Mouse (Mus musculus) Patski (cell line): ENCODE data around the gene Prkcd. TPM values are rescaled to one million over a fixed set of nuclear protein-coding genes. Genes with fewer than 3 reads are reported as not detected.
"Not testable (repeated sequence)": the region's sequence is repeated elsewhere in the genome, so short reads cannot be mapped to it uniquely, and the experiment has no call there.

ENCODE experiments used
- ATAC-seq: fragments of 100-300 bp; one replicate; pipeline ENCODE4 v1.8.0; 2021
- CTCF ChIA-PET: fragments of 350-600 bp; sonication (Branson Sonifier 250); formaldehyde crosslinking; loops from one replicate; lab custom pipeline; 2022; ENCODE audit warnings: inconsistent platforms; lab: Charles Lee
- POLR2A ChIA-PET: fragments of 350-600 bp; sonication (Branson Sonifier 250); formaldehyde crosslinking; loops from one replicate; lab custom pipeline; 2022; ENCODE audit warnings: antibody characterized with exemption, inconsistent platforms; lab: Charles Lee
- DNase-seq: peaks from one replicate; pipeline ENCODE4 v3.0.0-alpha.2; 2011; ENCODE audit warnings: low read depth, low spot score
- H3K27me3 ChIP-seq: fragments of 371-371 bp; one replicate; pipeline ENCODE4 v1.5.1; 2021
- CTCF ChIP-seq: fragments of 100-300 bp; IDR thresholded peaks from one replicate; pipeline ENCODE4 v1.5.1; 2021
- in situ Hi-C: fragments of 300-500 bp; cut with MboI; formaldehyde crosslinking; loops from 3 replicates; pipeline ENCODE4 v1.11.1; 2018; ENCODE audit warnings: low pct_unique_long_range_greater_than_20kb, mixed read lengths
- polyA plus RNA-seq: library from polyadenylated mRNA; unstranded; gene quantifications from one replicate; pipeline ENCODE4 v1.2.3, GENCODE M21; 2021

Gene Prkcd
- polyA plus RNA-seq, 1 experiment from 2014 or later, result 68.7 TPM

DNA sequence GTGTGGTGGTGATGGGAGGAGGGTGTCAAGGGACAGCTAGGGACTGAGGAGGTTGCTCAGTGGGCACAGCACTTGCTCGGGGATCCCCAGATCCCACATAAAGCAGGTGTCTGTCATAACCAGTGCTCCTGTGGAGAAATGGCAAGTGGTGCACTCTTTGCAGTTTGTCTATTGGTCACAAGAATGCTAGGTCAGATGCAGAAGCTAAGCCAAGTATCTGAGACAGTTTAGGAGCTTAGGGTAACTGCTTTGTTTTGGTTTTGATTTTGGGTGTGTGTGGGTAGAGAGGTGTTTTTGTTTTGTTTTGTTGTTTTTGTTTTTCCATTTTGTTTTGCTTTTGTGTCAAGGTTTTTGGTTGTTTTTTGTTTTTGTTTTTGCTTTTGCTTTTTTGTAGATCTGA lies 44.8 kb downstream of the Prkcd start:
- no peak for TF ChIP-seq CTCF
- ATAC-seq (no peak), DNase-seq (no peak)
- in situ Hi-C loops, result no loop called here
- CTCF ChIA-PET, result no interaction called here
- POLR2A ChIA-PET, result no interaction called here
- H3K27me3 ChIP-seq, result no peaks in the 10 kb centered on the region

DNA sequence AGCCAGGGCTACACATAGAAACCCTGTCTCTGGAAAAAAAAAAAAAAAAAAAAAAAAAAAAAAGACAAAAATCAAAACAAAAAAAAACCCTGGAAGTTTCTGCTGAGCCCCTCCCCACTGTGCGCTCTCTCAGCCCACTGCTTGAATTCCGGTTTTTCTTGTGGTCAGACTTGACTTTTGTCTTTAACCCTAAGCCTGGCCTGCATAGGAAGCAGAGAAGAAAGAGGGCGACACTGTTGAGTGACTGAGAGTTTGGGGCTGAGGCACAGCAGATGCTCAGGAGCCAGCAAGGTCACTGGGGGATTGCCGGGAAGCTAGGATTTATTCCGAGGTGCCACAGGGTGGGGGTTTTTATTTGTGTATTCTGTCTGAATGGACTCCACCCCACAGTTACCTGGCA lies 46.1 kb downstream of the Prkcd start:
- DNase-seq, result no peak
- in situ Hi-C loops, result no loop called here
- H3K27me3 ChIP-seq, result no peaks in the 10 kb centered on the region
- no peak for ATAC-seq
- ChIA-PET CTCF (no interaction called here), POLR2A (no interaction called here)
- TF ChIP-seq CTCF, result no peak

DNA sequence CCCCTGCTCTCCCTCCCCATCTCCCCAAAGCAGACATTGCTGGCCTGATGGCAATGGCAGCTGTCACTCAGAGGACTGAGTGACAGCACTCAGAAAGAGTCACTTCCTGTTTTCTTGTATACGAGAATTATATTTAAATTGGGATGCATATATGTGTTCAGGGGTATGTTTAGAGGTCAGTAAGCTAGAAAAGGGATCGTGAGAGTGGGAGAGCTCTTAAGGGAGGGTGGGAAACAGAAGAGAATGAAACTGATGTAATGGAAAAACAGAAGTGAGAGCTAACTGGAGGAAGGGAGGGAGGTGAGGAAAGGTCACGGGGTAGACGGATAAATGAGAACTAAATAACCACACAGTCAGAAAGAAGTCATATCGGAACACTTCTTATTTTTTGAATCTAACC lies 46.8 kb downstream of the Prkcd start:
- TF ChIP-seq CTCF, result no peak
- ATAC-seq (no peak), DNase-seq (no peak)
- H3K27me3 ChIP-seq, result no peaks in the 10 kb centered on the region
- in situ Hi-C loops, result no loop called here
- ChIA-PET CTCF (no interaction called here), POLR2A (no interaction called here)

DNA sequence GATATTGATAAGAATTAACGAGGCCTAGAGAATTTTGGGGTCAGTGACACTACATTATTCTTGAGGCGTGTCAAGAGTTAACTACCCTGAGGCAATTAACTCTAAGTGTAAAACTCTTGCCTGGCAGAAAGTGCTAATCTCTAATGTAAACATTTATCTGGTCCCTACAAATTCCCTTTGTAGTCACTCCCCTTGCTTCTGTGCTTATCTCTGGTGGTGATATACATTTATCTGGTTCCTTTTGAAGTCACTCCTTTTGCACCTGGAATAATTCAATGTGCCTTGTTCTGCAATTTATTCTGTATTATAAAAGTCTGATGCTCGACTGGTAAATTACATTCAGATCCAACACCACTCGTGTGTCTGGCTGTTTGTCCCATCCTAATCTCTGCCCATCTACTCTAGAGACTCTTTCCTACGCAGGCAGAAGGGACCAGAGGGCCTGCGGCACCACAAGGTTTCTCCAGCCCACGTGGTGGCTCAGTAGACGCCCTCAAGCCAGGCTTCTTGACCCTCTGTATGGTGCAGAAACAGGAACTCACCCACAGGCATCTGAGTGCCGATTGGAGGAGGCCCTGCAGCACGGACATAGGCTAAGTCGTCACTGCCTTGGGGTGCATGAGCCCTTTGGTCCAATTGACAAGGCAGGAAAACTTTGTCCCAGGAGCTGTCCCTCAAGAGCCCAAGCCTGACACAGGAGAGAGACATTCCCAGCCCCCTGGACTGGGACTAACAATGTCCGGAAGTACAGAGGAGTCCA lies 48.5 kb downstream of the Prkcd start:
- H3K27me3 ChIP-seq, DNase-seq, CTCF ChIA-PET, POLR2A ChIA-PET, ATAC-seq, in situ Hi-C loops: not testable (repeated sequence)

DNA sequence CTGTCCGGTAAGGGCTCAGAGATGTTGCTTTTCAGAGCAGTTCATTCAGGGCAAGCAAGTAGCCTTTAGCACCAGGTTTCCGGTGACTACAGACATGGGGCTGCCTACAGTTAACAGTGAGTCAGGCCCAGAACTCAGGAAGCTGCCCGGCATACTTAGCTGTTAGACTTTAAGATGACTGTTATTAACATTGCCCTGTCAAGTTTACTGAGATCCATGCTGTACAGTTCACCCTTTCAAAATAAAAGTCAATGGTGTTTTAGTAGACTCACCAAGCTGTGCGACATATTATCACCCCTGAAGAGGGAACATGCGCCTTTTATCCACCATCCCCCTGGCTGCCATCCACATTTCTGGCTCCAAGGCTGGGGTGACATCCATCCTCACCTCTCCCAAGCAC lies 49.8 kb downstream of the Prkcd start:
- DNase-seq (no peak), ATAC-seq (no peak)
- in situ Hi-C loops, result no loop called here
- TF ChIP-seq CTCF, result no peak
- ChIA-PET CTCF (interaction anchor here (1.1 to 1.5 kb wide), 3 partner anchors 18 to 96 kb away, joined by 3 read pairs; no protein-coding TSS in a partner anchor), POLR2A (interaction anchor here (0.7 to 0.9 kb wide), 2 partner anchors 15 to 44 kb away, joined by 3 to 4 read pairs; no protein-coding TSS in a partner anchor)
- H3K27me3 ChIP-seq, result no peaks in the 10 kb centered on the region

DNA sequence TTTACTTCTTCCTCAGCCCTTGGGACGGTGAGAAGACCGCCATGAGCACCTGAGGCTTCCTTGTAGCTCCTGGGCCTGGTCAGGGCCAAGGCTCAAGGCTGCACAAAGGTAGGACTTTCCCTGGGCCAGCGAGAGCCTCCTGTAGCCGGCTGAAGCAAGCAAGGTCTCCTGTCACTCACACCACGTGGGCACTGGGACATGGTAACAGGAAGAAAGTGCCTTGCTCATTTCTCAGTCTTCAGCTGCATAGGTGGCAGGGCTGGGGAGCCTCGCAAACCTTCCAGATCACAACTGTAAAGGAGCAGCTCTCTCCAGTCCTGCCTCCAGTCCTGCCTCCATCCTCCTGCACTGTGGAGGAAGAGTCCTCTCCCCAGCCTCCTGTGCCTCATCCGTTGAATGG lies 50.2 kb downstream of the Prkcd start:
- ATAC-seq (no peak), DNase-seq (no peak)
- TF ChIP-seq CTCF, result no peak
- H3K27me3 ChIP-seq, result no peaks in the 10 kb centered on the region
- in situ Hi-C loops, result no loop called here
- CTCF ChIA-PET, result interaction anchor here (1.1 to 1.5 kb wide), 3 partner anchors 18 to 96 kb away, joined by 3 read pairs; no protein-coding TSS in a partner anchor
- POLR2A ChIA-PET, result interaction anchor here (0.9 to 1.0 kb wide), 2 partner anchors 15 to 92 kb away, joined by 3 to 4 read pairs; no protein-coding TSS in a partner anchor

DNA sequence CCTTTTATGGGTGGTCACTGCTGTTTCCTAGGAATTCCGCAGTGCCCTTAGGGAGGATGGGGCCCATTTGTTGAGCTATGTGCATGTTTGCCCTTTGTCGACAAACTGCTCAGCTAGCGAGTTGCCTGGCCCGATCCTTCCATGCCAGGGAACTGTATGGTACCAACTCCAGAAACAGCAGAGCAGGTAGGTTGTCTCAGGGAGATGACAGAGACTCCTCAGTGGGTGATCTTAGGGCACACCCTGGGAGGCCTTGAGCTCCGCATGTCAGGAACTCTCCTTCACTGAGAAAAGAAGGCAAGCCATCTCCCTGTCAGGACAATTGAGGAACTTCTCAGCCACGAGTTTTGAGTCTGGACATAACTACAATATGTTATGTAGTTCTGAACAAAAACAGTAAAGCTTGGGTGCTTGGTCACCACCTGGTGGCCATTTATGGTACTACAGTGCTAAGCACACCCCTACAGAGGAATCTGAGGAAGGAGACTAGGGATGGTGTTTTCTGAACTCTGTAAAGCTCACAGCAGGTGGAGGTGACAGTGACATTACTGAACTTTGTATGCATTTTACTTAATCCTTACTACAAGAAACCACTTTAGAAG lies 51.9 kb downstream of the Prkcd start:
- ChIA-PET CTCF (interaction anchor here (0.7 to 1.7 kb wide), 8 partner anchors 10 to 94 kb away, joined by 3 to 7 read pairs (median 4); no protein-coding TSS in a partner anchor), POLR2A (interaction anchor here (1.5 to 2.2 kb wide), 2 partner anchors 10 to 25 kb away, joined by 3 to 9 read pairs; partner anchors contain the start of gene Tkt)
- DNase-seq, result no peak
- H3K27me3 ChIP-seq, result no peaks in the 10 kb centered on the region
- in situ Hi-C loops, result no loop called here
- ATAC-seq, result peak; percentile 10
- no peak for TF ChIP-seq CTCF

DNA sequence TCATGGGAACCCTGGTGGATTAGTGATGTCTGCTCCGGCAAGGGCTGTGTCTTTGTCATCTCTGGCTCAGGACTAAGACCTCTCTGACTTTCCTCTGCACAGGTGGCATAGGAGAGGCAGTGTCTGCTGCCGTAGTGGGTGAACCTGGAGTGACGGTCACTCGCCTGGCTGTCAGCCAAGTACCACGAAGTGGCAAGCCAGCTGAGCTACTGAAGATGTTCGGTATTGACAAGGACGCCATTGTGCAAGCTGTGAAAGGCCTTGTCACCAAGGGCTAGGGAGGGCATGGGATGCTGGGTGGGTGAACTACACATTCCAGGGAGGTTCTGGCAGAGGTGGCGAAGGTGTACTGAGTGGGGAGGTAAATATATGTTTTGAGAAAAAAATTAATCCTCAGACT lies 52.8 kb downstream of the Prkcd start:
- CTCF ChIA-PET, result interaction anchor here (0.9 to 1.8 kb wide), 9 partner anchors 9 to 58 kb away, joined by 3 to 7 read pairs (median 4); no protein-coding TSS in a partner anchor
- no peak for ATAC-seq
- POLR2A ChIA-PET, result interaction anchor here (1.5 to 2.2 kb wide), 2 partner anchors 9 to 24 kb away, joined by 3 to 9 read pairs; partner anchors contain the start of gene Tkt
- no peaks in the 10 kb centered on the region for H3K27me3 ChIP-seq
- in situ Hi-C loops, result no loop called here
- DNase-seq, result no peak
- TF ChIP-seq CTCF, result no peak

DNA sequence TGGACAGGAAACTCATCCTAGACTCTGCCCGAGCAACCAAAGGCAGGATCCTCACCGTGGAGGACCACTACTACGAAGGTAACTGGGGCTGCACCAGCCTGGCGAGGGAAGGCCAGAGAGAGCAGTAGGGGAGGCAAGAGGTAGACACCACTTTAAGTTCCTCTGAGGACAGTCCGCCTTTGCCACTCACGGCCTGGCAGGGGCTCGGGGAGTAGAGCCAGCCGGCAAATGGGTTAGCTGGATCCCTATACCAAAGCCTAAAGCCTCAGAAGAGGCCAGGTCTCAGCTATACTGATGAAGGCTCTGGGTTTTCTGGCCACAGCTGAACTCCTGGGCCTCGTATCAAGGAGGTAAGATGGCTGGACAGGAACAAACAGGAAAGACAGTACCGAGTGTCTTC lies 53.8 kb downstream of the Prkcd start:
- no peak for ATAC-seq
- no peaks in the 10 kb centered on the region for H3K27me3 ChIP-seq
- in situ Hi-C loops, result no loop called here
- TF ChIP-seq CTCF, result no peak
- CTCF ChIA-PET, result interaction anchor here (0.9 to 1.8 kb wide), 7 partner anchors 10 to 57 kb away, joined by 3 to 7 read pairs (median 4); no protein-coding TSS in a partner anchor
- POLR2A ChIA-PET, result interaction anchor here (0.6 kb wide), 1 partner anchor 26 kb away, joined by 3 read pairs; no protein-coding TSS in a partner anchor
- DNase-seq, result no peak

DNA sequence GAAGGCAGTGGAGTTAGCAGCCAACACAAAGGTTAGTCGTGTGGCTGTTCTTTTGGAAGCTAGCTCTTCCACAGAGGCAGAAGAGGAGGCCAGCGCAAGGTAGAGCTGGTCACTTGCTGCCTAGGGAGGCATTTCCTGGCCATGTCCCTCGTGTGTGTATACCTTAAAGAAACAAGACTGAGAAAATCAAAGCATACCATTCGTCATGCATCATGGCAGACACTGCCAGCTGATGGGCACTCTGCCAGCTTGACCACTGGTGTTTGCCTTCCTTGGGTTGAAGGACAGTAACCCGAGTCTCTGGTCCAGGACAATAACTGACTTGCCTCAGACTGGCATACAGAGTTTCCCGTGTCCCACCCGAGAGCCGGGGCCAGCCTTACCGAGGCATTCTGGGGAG lies 55.7 kb downstream of the Prkcd start:
- DNase-seq, result no peak
- H3K27me3 ChIP-seq, result no peaks in the 10 kb centered on the region
- ChIA-PET POLR2A (no interaction called here), CTCF (no interaction called here)
- in situ Hi-C loops, result no loop called here
- peak; percentile 49 for ATAC-seq
- TF ChIP-seq CTCF, result no peak

DNA sequence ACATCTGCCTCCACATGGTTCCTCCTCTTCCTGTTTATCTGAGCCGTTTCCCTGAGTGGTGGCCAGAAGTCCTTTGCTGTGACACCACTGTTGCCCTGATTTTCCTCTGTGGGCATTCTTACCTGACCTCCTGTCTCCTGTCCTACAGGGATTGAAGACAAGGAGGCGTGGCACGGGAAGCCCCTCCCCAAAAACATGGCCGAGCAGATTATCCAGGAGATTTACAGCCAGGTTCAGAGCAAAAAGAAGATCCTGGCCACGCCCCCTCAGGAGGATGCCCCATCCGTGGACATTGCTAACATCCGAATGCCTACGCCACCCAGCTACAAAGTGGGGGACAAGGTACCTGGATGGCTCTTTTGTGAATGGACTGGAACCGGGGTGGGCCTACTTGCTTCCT lies 58.0 kb downstream of the Prkcd start:
- in situ Hi-C loops, result no loop called here
- ATAC-seq (no peak), DNase-seq (no peak)
- CTCF ChIA-PET, result no interaction called here
- TF ChIP-seq CTCF, result no peak
- POLR2A ChIA-PET, result interaction anchor here (0.7 to 1.2 kb wide), 3 partner anchors 10 to 18 kb away, joined by 3 to 5 read pairs (median 3); no protein-coding TSS in a partner anchor
- no peaks in the 10 kb centered on the region for H3K27me3 ChIP-seq
